Mouse (Mus musculus): ENCODE data around the gene Grap2. TPM values are rescaled to one million over a fixed set of nuclear protein-coding genes. Genes with fewer than 3 reads are reported as not detected.

Grap2 gene
- polyA plus RNA-seq, 1 experiment from 2014 or later = 3.0 TPM

Small RNA genes lying within 50 kb of the gene (microRNA-seq; reads per million reads assigned to microRNA genes)
- gene Mir6957 (ENCODE audit: insufficient number of aligned reads) = not detected

Other genes with a start within 250 kb of the Grap2 start
- gene Enthd1, start 7.4 kb upstream of the Grap2 start, polyA plus RNA-seq (2014; fragmentation: Nextera tagmentation; extraction: Ambion mirVana) = not detected in 2 replicates
- 0.32 and 0.51 TPM in 2 replicates for gene Fam83f, start 99.3 kb downstream of the Grap2 start, polyA plus RNA-seq (2014; fragmentation: Nextera tagmentation; extraction: Ambion mirVana)
- gene Tnrc6b, start 138.7 kb downstream of the Grap2 start, polyA plus RNA-seq (2014; fragmentation: Nextera tagmentation; extraction: Ambion mirVana) = 20.8 and 23.3 TPM in 2 replicates

Data from forebrain, embryonic 11.5 days (tissue).